Mouse (Mus musculus) kidney, embryonic 16.5 days (tissue): ENCODE data around the gene Vax1. TPM values are rescaled to one million over a fixed set of nuclear protein-coding genes. Genes with fewer than 3 reads are reported as not detected.

ENCODE experiments used
- ATAC-seq: fragments of 200-750 bp; cut with Nextera tagmentation; 2 replicates; pipeline ENCODE4 v1.8.0; 2017; ENCODE audit warnings: moderate TSS enrichment; ENCODE audit not compliant: low FRiP score, low TSS enrichment
- H3K27ac ChIP-seq: fragments of 300-500 bp; sonication (generic); 2 replicates; pipeline ENCODE4 v1.5.1; 2014; ENCODE audit warnings: low read length
- H3K27me3 ChIP-seq: fragments of 300-500 bp; sonication (generic); 2 replicates; pipeline ENCODE4 v1.6.1; 2014; ENCODE audit warnings: low read length, control low read depth, mixed read lengths; ENCODE audit not compliant: insufficient read depth
- H3K36me3 ChIP-seq: fragments of 300-500 bp; sonication (generic); 2 replicates; pipeline ENCODE4 v1.6.1; 2014; ENCODE audit warnings: low read length, control low read depth, mixed read lengths; ENCODE audit not compliant: insufficient read depth
- H3K4me1 ChIP-seq: fragments of 300-500 bp; sonication (generic); 2 replicates; pipeline ENCODE4 v1.6.1; 2014; ENCODE audit warnings: low read length, control low read depth, mixed read lengths; ENCODE audit not compliant: insufficient read depth
- H3K4me2 ChIP-seq: fragments of 300-500 bp; sonication (generic); replicated peaks from 2 replicates; pipeline ENCODE4 v1.6.1; 2014; ENCODE audit warnings: low read depth, low read length
- H3K4me3 ChIP-seq: fragments of 300-500 bp; sonication (generic); 2 replicates; pipeline ENCODE4 v1.5.1; 2014; ENCODE audit warnings: mild to moderate bottlenecking, low read length
- H3K9ac ChIP-seq: fragments of 300-500 bp; sonication (generic); replicated peaks from 2 replicates; pipeline ENCODE4 v1.6.1; 2014; ENCODE audit warnings: low read length
- H3K9me3 ChIP-seq: fragments of 300-500 bp; sonication (generic); 2 replicates; pipeline ENCODE4 v1.6.1; 2016; ENCODE audit warnings: low read length, control low read depth
- WGBS: fragments of 180-500 bp; shearing (Covaris S2); extraction: QIAGEN DNeasy Blood & Tissue Kit; methylation state at CpG from one replicate; pipeline ENCODE4 v1.1.7; 2014; 5-methylcytosine and 5-hydroxymethylcytosine counted together
- polyA plus RNA-seq: library from polyadenylated mRNA; unstranded; fragments of >200 nt; fragmentation: Nextera tagmentation; extraction: Ambion mirVana; gene quantifications from 2 replicates; pipeline ENCODE4 v1.2.1, GENCODE M21; 2015

Gene Vax1
- polyA plus RNA-seq, 1 experiment from 2014 or later, result not detected

- H3K4me2 ChIP-seq, result no peak overlapping the region
- H3K4me3 ChIP-seq, result no peak overlapping the region
- no peak for ATAC-seq
- H3K9ac ChIP-seq, result no peak overlapping the region
- H3K4me1 ChIP-seq, result peaks cover 14% of the 10 kb centered on the region
- H3K9me3 ChIP-seq, result no peaks in the 10 kb centered on the region
- H3K27me3 ChIP-seq, result peaks cover 97% of the 10 kb centered on the region
- 10% methylated on average over 1 of the region's 1 CpGs for WGBS
- no peak overlapping the region for H3K27ac ChIP-seq
- H3K36me3 ChIP-seq, result no peaks in the 10 kb centered on the region
Measured at GRCm38 (mm10) chr19:59164111-59164510, 5.7 kb downstream of the Vax1 start.

GRCm38 (mm10) chr19:59156702-59157101 is 13.2 kb downstream of the Vax1 start:
- ATAC-seq, result no peak
- no peak overlapping the region for H3K9ac ChIP-seq
- H3K27ac ChIP-seq, result no peak overlapping the region
- H3K9me3 ChIP-seq, result no peaks in the 10 kb centered on the region
- H3K4me3 ChIP-seq, result no peak overlapping the region
- no peak overlapping the region for H3K4me2 ChIP-seq
- WGBS, result 53% methylated on average over 4 of the region's 4 CpGs
- no peaks in the 10 kb centered on the region for H3K4me1 ChIP-seq
- no peaks in the 10 kb centered on the region for H3K36me3 ChIP-seq
- peaks cover 32% of the 10 kb centered on the region for H3K27me3 ChIP-seq

GRCm38 (mm10) chr19:59154171-59154570 is 15.7 kb downstream of the Vax1 start:
- no peak overlapping the region for H3K27ac ChIP-seq
- no peak for ATAC-seq
- no peaks in the 10 kb centered on the region for H3K4me1 ChIP-seq
- H3K36me3 ChIP-seq, result no peaks in the 10 kb centered on the region
- H3K9ac ChIP-seq, result no peak overlapping the region
- WGBS, result 73% methylated on average over 2 of the region's 2 CpGs
- H3K4me3 ChIP-seq, result no peak overlapping the region
- H3K27me3 ChIP-seq, result peaks cover 9% of the 10 kb centered on the region
- H3K4me2 ChIP-seq, result no peak overlapping the region
- no peaks in the 10 kb centered on the region for H3K9me3 ChIP-seq

GRCm38 (mm10) chr19:59145492-59146140 is 24.2 kb downstream of the Vax1 start:
- Histone ChIP-seq H3K27ac (no peak overlapping the region), H3K4me3 (no peak overlapping the region), H3K9ac (no peak overlapping the region), H3K4me2 (no peak overlapping the region), H3K27me3 (no peaks in the 10 kb centered on the region), H3K9me3 (no peaks in the 10 kb centered on the region), H3K36me3 (no peaks in the 10 kb centered on the region), H3K4me1 (no peaks in the 10 kb centered on the region)
- no peak for ATAC-seq
- WGBS, result 69% methylated on average over 9 of the region's 9 CpGs

GRCm38 (mm10) chr19:59145064-59145463 is 24.8 kb downstream of the Vax1 start:
- H3K27me3 ChIP-seq, result no peaks in the 10 kb centered on the region
- no peaks in the 10 kb centered on the region for H3K36me3 ChIP-seq
- H3K9me3 ChIP-seq, result no peaks in the 10 kb centered on the region
- no peak for ATAC-seq
- no peak overlapping the region for H3K27ac ChIP-seq
- 72% methylated on average over 6 of the region's 6 CpGs for WGBS
- no peak overlapping the region for H3K9ac ChIP-seq
- no peak overlapping the region for H3K4me2 ChIP-seq
- no peaks in the 10 kb centered on the region for H3K4me1 ChIP-seq
- no peak overlapping the region for H3K4me3 ChIP-seq

GRCm38 (mm10) chr19:59142206-59142605 is 27.6 kb downstream of the Vax1 start:
- Histone ChIP-seq H3K9me3 (no peaks in the 10 kb centered on the region), H3K4me2 (no peak overlapping the region)

GRCm38 (mm10) chr19:59135387-59135786 is 34.5 kb downstream of the Vax1 start:
- H3K9me3 ChIP-seq, result no peaks in the 10 kb centered on the region
- WGBS, result 67% methylated on average over 8 of the region's 8 CpGs
- H3K4me3 ChIP-seq, result no peak overlapping the region
- no peak for ATAC-seq
- no peaks in the 10 kb centered on the region for H3K27me3 ChIP-seq
- no peak overlapping the region for H3K4me2 ChIP-seq
- no peaks in the 10 kb centered on the region for H3K4me1 ChIP-seq
- H3K9ac ChIP-seq, result no peak overlapping the region
- no peaks in the 10 kb centered on the region for H3K36me3 ChIP-seq
- no peak overlapping the region for H3K27ac ChIP-seq

More at GRCm38 (mm10) chr19:59142206-59142605, 27.6 kb downstream of the Vax1 start:
- ATAC-seq, result no peak
- Histone ChIP-seq H3K4me1 (no peaks in the 10 kb centered on the region), H3K9ac (no peak overlapping the region), H3K4me3 (no peak overlapping the region), H3K36me3 (no peaks in the 10 kb centered on the region), H3K27me3 (no peaks in the 10 kb centered on the region), H3K27ac (no peak overlapping the region)
- WGBS, result 50% methylated on average over 4 of the region's 4 CpGs

- no peak overlapping the region for H3K27ac ChIP-seq
- 25% methylated on average over 2 of the region's 2 CpGs for WGBS
- H3K9ac ChIP-seq, result no peak overlapping the region
- no peaks in the 10 kb centered on the region for H3K4me1 ChIP-seq
- H3K36me3 ChIP-seq, result no peaks in the 10 kb centered on the region
- no peak overlapping the region for H3K4me3 ChIP-seq
- H3K4me2 ChIP-seq, result no peak overlapping the region
- H3K9me3 ChIP-seq, result no peaks in the 10 kb centered on the region
- H3K27me3 ChIP-seq, result no peaks in the 10 kb centered on the region
- no peak for ATAC-seq
Measured at GRCm38 (mm10) chr19:59134916-59135315, 34.9 kb downstream of the Vax1 start.

GRCm38 (mm10) chr19:59133202-59133601 is 36.7 kb downstream of the Vax1 start:
- Histone ChIP-seq H3K4me2 (no peak overlapping the region), H3K27ac (no peak overlapping the region), H3K27me3 (no peaks in the 10 kb centered on the region), H3K9me3 (no peaks in the 10 kb centered on the region), H3K36me3 (no peaks in the 10 kb centered on the region), H3K4me3 (no peak overlapping the region), H3K4me1 (no peaks in the 10 kb centered on the region), H3K9ac (no peak overlapping the region)
- WGBS, result 58% methylated on average over 11 of the region's 11 CpGs
- ATAC-seq, result no peak

GRCm38 (mm10) chr19:59129671-59130070 is 40.2 kb downstream of the Vax1 start:
- H3K36me3 ChIP-seq, result no peaks in the 10 kb centered on the region
- H3K27ac ChIP-seq, result no peak overlapping the region
- no peaks in the 10 kb centered on the region for H3K27me3 ChIP-seq
- no peak for ATAC-seq
- WGBS, result 83% methylated on average over 2 of the region's 2 CpGs
- no peaks in the 10 kb centered on the region for H3K9me3 ChIP-seq
- H3K4me1 ChIP-seq, result no peaks in the 10 kb centered on the region
- no peak overlapping the region for H3K9ac ChIP-seq
- H3K4me3 ChIP-seq, result no peak overlapping the region
- no peak overlapping the region for H3K4me2 ChIP-seq
